Mouse (Mus musculus) heart, postnatal 0 days (tissue): ENCODE data around the gene Pigv.

Experiments used
- CTCF ChIP-seq: IDR thresholded peaks from 2 replicates; pipeline ENCODE4 v1.5.1; 2016; ENCODE audit warnings: antibody characterized with exemption, control low read depth, low read depth
- EP300 ChIP-seq: IDR thresholded peaks from 2 replicates; pipeline ENCODE4 v1.6.1; 2016; ENCODE audit warnings: antibody characterized with exemption, low read depth

GRCm38 (mm10) chr4:133719791-133720190 lies 47.3 kb upstream of the Pigv start:
- no peak for TF ChIP-seq CTCF
- TF ChIP-seq EP300, result no peak
